In the genomic region with DNA sequence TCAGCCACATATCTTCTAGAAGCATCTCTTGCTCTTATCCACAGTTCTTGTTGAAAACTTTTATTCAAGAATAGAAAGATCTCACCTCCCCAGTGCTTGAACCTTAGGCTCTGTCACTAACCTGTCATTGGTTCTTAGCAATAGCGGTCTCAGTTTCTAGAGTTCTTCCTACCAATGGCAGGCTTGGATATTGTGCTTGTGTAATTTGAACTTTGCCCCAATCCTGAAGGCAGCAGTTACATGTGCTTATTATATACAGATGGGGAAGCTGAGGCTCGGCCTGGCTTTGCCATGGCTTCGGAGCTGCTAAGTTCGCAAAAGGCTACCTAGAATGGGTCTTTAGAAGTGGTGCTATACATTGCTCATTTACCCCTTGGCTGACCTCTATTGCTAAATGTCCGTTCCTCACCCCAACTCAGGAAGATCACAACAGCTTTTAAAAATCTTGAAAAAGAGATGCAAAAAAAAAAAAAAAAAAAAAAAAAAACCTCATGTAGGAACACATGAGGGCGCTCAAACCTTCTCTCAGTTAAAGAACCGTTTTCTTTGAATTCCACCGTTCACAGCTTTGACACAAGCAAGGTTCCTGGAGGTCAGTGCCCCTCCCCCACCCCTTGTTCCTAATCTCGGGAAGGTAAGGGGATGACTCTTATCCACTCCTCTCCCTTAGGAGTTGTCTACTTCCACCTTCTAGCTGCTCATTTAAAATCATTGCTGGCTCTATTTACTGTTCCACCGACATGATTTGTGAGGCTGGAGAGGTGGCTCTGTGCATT, we compare ENCODE assay signal across 10 mouse cellular contexts. TPM values are rescaled to one million over a fixed set of nuclear protein-coding genes. Genes with fewer than 3 reads are reported as not detected.
DNase-seq lines count a peak whose midpoint lies in the region; ATAC-seq and TF ChIP-seq lines count a peak whose summit lies in the region.
"Had no signal": no experiment of that assay in that cellular context is flagged by ENCODE, and none has a peak within 500 bp of the region (broad histone marks: within the 10 kb centered on the region; RNA-seq: fewer than 3 reads in every experiment).

No protein-coding gene starts in this region.

- no peaks in the 10 kb centered on the region for H3K4me1 ChIP-seq in midbrain, embryonic 11.5 days (ENCODE audit: control insufficient read depth, insufficient read depth, low read length)
- 0 out of 2 replicates have a peak, but pooled peaks cover 3% of the 10 kb centered on the region for H3K4me1 ChIP-seq in midbrain, embryonic 10.5 days

- no peak overlapping the region for H3K4me2 ChIP-seq in midbrain, embryonic 11.5 days

- no peak overlapping the region for H3K4me3 ChIP-seq in gastrocnemius, adult 2 months
- H3K4me3 ChIP-seq in midbrain, embryonic 11.5 days (ENCODE audit: low read depth, low read length): no peak overlapping the region
- H3K4me3 ChIP-seq in midbrain, embryonic 10.5 days: no peak overlapping the region
- H3K4me3 ChIP-seq: forebrain, embryonic 10.5 days; myocyte had no signal

- H3K27ac ChIP-seq in gastrocnemius, adult 2 months: no peak overlapping the region
- no peak overlapping the region for H3K27ac ChIP-seq in midbrain, embryonic 11.5 days (ENCODE audit: low read depth, low read length)
- H3K27ac ChIP-seq in midbrain, embryonic 10.5 days (replicated peaks): no peak overlapping the region
- H3K27ac ChIP-seq: forebrain, embryonic 10.5 days had no signal

- 0 out of 2 replicates have a peak, but pooled peaks have one; percentile 59 for ATAC-seq in midbrain, embryonic 11.5 days (ENCODE audit: low FRiP score)

- DNase-seq in gastrocnemius, adult 2 months: no peak
- DNase-seq in gastrocnemius, adult 8-10 months (ENCODE audit: low spot score in 2 of 2): no peak
- peak; percentile 81 for DNase-seq in midbrain, embryonic 11.5 days (ENCODE audit: low spot score, missing footprints)
- no peak for DNase-seq in midbrain, embryonic 10.5 days (ENCODE audit: low spot score)
- peak; percentile 52 for DNase-seq in embryo, embryonic 10 days (ENCODE audit: low spot score)
- DNase-seq in splenic B cell, adult 2 months (ENCODE audit: low read depth, low spot score): peak; percentile 54
- DNase-seq in frontal cortex, postnatal 36 days (ENCODE audit: low spot score in 2 of 2): no peak
- DNase-seq in gastrocnemius, adult 18-20 months (ENCODE audit: low spot score): no peak

- H3K27me3 ChIP-seq in midbrain, embryonic 11.5 days (ENCODE audit: control insufficient read depth, insufficient read depth, low read length): no peaks in the 10 kb centered on the region
- H3K27me3 ChIP-seq in midbrain, embryonic 10.5 days (ENCODE audit: low read depth, poor library complexity, severe bottlenecking): no peaks in the 10 kb centered on the region
- H3K27me3 ChIP-seq in splenic B cell, adult 2 months (ENCODE audit: control insufficient read depth, insufficient read depth, low read length, poor library complexity, severe bottlenecking): no peaks in the 10 kb centered on the region

- H3K9ac ChIP-seq in midbrain, embryonic 11.5 days (ENCODE audit: low read length): no peak overlapping the region

- no peaks in the 10 kb centered on the region for H3K36me3 ChIP-seq in midbrain, embryonic 11.5 days (ENCODE audit: control insufficient read depth, insufficient read depth, low read length)
- H3K36me3 ChIP-seq in midbrain, embryonic 10.5 days: no peaks in the 10 kb centered on the region
- H3K36me3 ChIP-seq in splenic B cell, adult 2 months (ENCODE audit: control insufficient read depth, insufficient read depth, low read length, poor library complexity, severe bottlenecking): no peaks in the 10 kb centered on the region
- H3K36me3 ChIP-seq: forebrain, embryonic 10.5 days had no signal

- TF ChIP-seq CTCF in gastrocnemius, adult 2 months (IDR thresholded peaks at IDR 0.05): peak; percentile 39

- WGBS in midbrain, embryonic 11.5 days: 48% methylated on average over 10 of the region's 10 CpGs
- WGBS in midbrain, embryonic 10.5 days: 48% methylated on average over 10 of the region's 10 CpGs

- H3K9me3 ChIP-seq in midbrain, embryonic 11.5 days (ENCODE audit: control insufficient read depth, low read length): no peaks in the 10 kb centered on the region
- H3K9me3 ChIP-seq in midbrain, embryonic 10.5 days (replicated peaks): no peaks in the 10 kb centered on the region
- H3K9me3 ChIP-seq: forebrain, embryonic 10.5 days had no signal

- intact Hi-C loops in gastrocnemius, adult 2 months (cut with DNase I): loop anchor here (5.0 kb wide), 1 partner anchor 106 kb away; no protein-coding TSS in a partner anchor

RNA-seq across cellular contexts. Expression of a gene that starts 18.9 kb away (rescaled TPM):
- total RNA-seq in gastrocnemius, adult 2 months (2021): under 1 TPM; 0.17 to 0.23 TPM
- total RNA-seq in gastrocnemius, adult 8-10 months (2022): under 1 TPM; 0.10 to 0.18 (median 0.15) TPM
- 3.1 and 3.4 TPM in 2 replicates for polyA plus RNA-seq in midbrain, embryonic 11.5 days (2014; fragmentation: Nextera tagmentation; extraction: Ambion mirVana)
- polyA plus RNA-seq in midbrain, embryonic 10.5 days (2016; fragmentation: Nextera tagmentation; extraction: Ambion mirVana): 2.0 and 3.9 TPM in 2 replicates
- total RNA-seq in gastrocnemius, adult 18-20 months (2021): under 1 TPM; 0.11 to 0.12 TPM

RNA-seq across cellular contexts. Expression of a gene that starts 37.7 kb away (rescaled TPM):
- total RNA-seq in gastrocnemius, adult 2 months (2021): 1 to 10 TPM; 5.2 to 6.8 TPM
- 1 to 10 TPM; 4.5 to 8.7 (median 5.8) TPM for total RNA-seq in gastrocnemius, adult 8-10 months (2022)
- 28.2 and 29.0 TPM in 2 replicates for polyA plus RNA-seq in midbrain, embryonic 11.5 days (2014; fragmentation: Nextera tagmentation; extraction: Ambion mirVana)
- polyA plus RNA-seq in midbrain, embryonic 10.5 days (2016; fragmentation: Nextera tagmentation; extraction: Ambion mirVana): 31.4 and 33.4 TPM in 2 replicates
- total RNA-seq in gastrocnemius, adult 18-20 months (2021): 1 to 10 TPM; 4.8 to 9.2 TPM

Comparison
In these comparisons a context has a peak if more than half of its experiments do, and no peak if none do; other contexts are left out.
1. DNase-seq: peak in midbrain, embryonic 11.5 days (single experiment), embryo, embryonic 10 days (single experiment) and splenic B cell, adult 2 months (single experiment); none in gastrocnemius, adult 2 months (single experiment), gastrocnemius, adult 8-10 months (0 of 2), midbrain, embryonic 10.5 days (single experiment), frontal cortex, postnatal 36 days (0 of 2) and gastrocnemius, adult 18-20 months (single experiment).